Mouse (Mus musculus) left cerebral cortex, adult 8-10 months (tissue): ENCODE results near the gene Nt5c. TPM values are rescaled to one million over a fixed set of nuclear protein-coding genes. Genes with fewer than 3 reads are reported as not detected.

Source experiments
- microRNA-seq, 2 experiments: library from miRNA; unstranded; fragments of <30 nt; microRNA quantifications; one replicate each; pipeline ENCODE4 v1.2.0; 2022
- total RNA-seq, 4 experiments: library from RNA; stranded (reverse); gene quantifications; 2 replicates each; pipeline ENCODE4 v1.2.4; 2022

Gene Nt5c
- total RNA-seq, 4 experiments from 2014 or later, result 58.4 to 66.1 (median 61.0) TPM

Small RNA genes within 50 kb of the gene (microRNA-seq; reads per million reads assigned to microRNA genes)
- 0 reads per million in 2 experiments for gene Mir3968

Other genes starting within 250 kb of the Nt5c start
- 10 to 100 TPM; 32.4 to 37.5 (median 36.3) TPM for gene Grin2c, start 224.6 kb downstream of the Nt5c start, total RNA-seq
- 10 to 100 TPM; 15.1 to 20.1 (median 17.5) TPM for gene Fdxr, start 214.8 kb downstream of the Nt5c start, total RNA-seq
- gene Fads6, start 194.2 kb downstream of the Nt5c start, total RNA-seq, result 10 to 100 TPM; 18.4 to 21.9 (median 20.2) TPM
- gene Otop2, start 184.7 kb downstream of the Nt5c start, total RNA-seq, result 1 to 10 TPM in 3 of 4 experiments, under 1 TPM in 1; 0.91 to 3.2 (median 1.5) TPM
- gene Ush1g, start 169.8 kb downstream of the Nt5c start, total RNA-seq, result under 1 TPM; 0.46 to 0.78 (median 0.59) TPM
- under 1 TPM in 1 of 4 experiments, not detected in 3; 0.26 TPM for gene Otop3, start 157.1 kb downstream of the Nt5c start, total RNA-seq
- 100 to 1,000 TPM; 103 to 118 (median 107) TPM for gene Hid1, start 124.1 kb downstream of the Nt5c start, total RNA-seq
- 10 to 100 TPM; 26.1 to 27.7 (median 26.9) TPM for gene Cdr2l, start 109.9 kb downstream of the Nt5c start, total RNA-seq
- gene Mrpl58, start 88.1 kb downstream of the Nt5c start, total RNA-seq, result 100 to 1,000 TPM; 118 to 125 (median 120) TPM
- 100 to 1,000 TPM; 439 to 484 (median 473) TPM for gene Atp5h, start 71.9 kb downstream of the Nt5c start, total RNA-seq
- gene Kctd2, start 71.7 kb downstream of the Nt5c start, total RNA-seq, result 10 to 100 TPM; 63.2 to 74.5 (median 72.3) TPM
- under 1 TPM in 2 of 4 experiments, not detected in 2; 0.16 to 0.30 TPM for gene Trim80, start 51.3 kb downstream of the Nt5c start, total RNA-seq
- not detected for gene Slc16a5, start 29.4 kb downstream of the Nt5c start, total RNA-seq
- 10 to 100 TPM; 11.6 to 15.1 (median 13.4) TPM for gene Armc7, start 16.2 kb downstream of the Nt5c start, total RNA-seq
- 100 to 1,000 TPM; 125 to 152 (median 137) TPM for gene Jpt1, start 22.5 kb upstream of the Nt5c start, total RNA-seq
- 100 to 1,000 TPM; 262 to 316 (median 290) TPM for gene Sumo2, start 44.4 kb upstream of the Nt5c start, total RNA-seq
- gene Nup85, start 72.6 kb upstream of the Nt5c start, total RNA-seq, result 10 to 100 TPM; 43.9 to 49.4 (median 46.0) TPM
- 10 to 100 TPM; 36.9 to 57.0 (median 48.4) TPM for gene Mrps7, start 112.1 kb upstream of the Nt5c start, total RNA-seq
- gene Gga3, start 112.2 kb upstream of the Nt5c start, total RNA-seq, result 10 to 100 TPM; 73.8 to 92.9 (median 89.0) TPM
- gene Mif4gd, start 121.1 kb upstream of the Nt5c start, total RNA-seq, result 10 to 100 TPM; 13.9 to 22.0 (median 17.6) TPM
- gene Slc25a19, start 136.4 kb upstream of the Nt5c start, total RNA-seq, result 10 to 100 TPM; 54.5 to 62.2 (median 58.5) TPM
- gene Grb2, start 216.7 kb upstream of the Nt5c start, total RNA-seq, result 100 to 1,000 TPM; 206 to 217 (median 212) TPM